Mouse (Mus musculus): ENCODE data around the gene Rsf1.

The Rsf1 gene

DNA sequence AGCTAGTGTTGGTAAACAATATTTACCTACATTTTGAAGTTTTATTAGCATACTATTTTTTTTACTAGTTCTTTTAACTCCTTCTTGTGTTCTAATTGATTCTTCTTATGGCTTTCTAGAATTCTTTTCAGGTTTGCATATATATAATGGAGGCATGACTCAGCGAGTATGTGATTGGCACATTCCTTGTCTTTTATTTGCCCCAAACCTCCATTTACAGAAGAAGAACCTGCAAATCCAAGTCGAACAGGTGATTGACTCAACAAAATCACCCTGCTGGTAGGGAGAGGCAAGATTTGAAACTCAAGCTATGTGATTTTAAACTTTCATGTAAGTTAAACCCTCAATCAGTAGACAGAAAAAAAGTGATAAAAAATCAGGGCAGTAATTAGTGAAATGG is 51.6 kb downstream of the Rsf1 start:
- peak; percentile 16 for DNase-seq (ENCODE audit: low read depth, low spot score)

DNA sequence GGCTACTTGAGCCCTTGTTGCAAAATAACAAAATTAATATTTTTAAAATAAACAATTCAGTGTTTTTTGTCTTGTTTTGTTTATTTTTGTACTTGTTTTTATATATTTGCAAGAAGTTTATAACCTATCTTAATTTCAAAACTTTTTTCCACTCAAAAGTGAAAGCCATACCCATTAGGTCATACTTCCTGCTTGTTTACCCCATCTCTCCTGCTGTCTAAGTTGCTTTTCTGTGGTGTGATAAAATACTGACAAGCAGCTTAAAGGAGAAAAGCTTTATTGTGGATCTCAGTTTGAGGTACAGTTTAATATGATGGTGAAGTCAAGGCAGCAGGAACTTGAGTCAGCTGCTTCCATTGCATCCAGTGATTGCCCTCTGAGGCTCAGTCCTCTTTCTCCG is 53.2 kb downstream of the Rsf1 start:
- DNase-seq (ENCODE audit: low read depth, low spot score) = no peak

DNA sequence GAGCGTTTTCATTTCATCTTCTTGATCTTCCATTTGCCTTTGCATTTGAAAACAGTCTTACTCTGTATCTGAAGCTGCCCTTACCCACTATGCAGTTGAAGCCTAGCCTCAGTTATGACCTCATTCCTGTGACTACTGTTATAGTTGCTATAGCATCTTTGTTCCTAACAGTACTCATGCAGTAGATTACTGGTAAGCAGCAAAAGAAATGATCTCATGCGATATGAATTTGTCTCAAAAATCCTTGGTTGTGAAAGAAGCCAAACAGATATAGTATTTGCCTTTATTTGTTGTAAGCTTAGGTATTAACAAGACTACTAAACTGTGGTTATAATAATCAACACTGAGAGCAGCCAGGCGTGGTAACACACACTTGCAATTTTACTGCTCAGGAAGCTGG is 65.4 kb downstream of the Rsf1 start:
- DNase-seq (ENCODE audit: low read depth, low spot score) = no peak

DNA sequence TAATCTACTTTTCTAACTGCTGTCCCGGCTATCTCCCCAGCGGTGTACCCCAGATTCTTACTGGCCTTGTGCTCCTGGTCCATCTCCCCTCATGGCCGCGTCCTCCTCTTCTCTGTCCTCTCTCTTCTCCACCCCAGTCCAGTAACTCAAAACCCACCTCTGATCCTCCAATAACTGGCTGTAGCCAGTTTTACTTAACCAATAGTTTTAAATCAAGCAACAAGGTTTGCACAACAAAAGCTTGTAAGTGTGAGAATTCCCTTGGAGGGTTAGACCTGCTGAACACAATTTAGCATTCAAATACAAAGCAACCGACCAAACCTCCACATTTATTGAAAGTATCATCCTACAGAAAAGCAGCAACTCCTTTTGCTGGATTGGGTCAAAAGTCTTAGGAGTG is 68.0 kb downstream of the Rsf1 start:
- DNase-seq (ENCODE audit: low read depth, low spot score) = peak; percentile 74

DNA sequence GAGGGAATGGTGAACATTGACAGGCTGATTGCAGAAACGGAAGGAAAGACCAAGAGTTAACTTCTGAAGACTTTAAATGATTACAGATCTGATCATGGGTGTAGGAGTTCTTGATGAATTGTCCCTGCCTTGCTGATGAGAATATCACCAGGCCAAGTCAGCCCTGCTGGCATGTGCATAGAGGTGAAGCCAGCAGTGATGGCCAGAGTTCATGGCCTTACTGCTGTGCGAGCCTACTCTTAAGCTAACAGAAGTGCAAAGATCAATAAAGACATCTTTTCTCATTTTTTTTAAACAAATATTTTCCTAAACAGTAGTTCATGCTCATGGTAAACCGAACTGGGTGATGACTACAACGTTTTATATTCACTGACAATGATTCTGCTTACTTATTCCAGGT is 71.0 kb downstream of the Rsf1 start:
- DNase-seq (ENCODE audit: low read depth, low spot score) = no peak

DNA sequence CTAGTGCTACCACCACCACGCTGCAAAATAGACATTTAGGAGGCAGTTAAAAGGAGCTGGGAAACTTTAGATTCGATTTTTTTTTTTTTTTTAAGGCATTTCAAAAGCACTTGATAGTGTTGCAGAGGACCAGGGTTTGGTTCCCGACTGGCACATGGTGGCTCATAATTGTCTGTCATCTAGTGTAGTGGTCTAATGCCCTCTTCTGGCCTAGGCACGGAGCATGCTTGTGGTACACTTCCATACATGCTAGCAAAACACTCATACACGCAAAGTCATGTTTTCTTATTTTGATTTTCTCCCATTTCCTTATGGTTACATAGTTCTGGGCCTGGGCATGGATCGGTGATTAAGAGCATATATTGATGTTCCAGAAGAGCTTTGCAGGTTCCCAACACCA is 76.5 kb downstream of the Rsf1 start:
- no peak for DNase-seq (ENCODE audit: low read depth, low spot score)

DNA sequence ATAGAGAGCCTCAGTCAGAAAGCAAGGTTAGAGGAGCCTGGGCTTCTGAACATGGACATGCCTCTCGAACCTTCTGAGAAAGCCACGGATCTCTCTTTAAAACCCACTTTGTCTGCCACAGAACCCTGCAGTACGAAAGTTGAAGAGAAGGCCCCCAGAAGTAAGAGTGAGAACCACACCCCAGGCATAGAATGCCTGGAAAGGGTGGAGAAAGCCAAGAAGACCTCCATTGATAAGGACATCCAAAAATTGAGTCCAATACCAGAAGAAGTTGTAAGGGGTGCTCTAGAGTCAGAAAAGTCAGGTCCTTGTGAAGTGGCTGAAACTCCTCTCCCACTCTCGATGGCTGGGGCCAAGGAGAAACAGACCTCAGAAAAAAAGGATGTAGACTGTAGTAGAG is 81.9 kb downstream of the Rsf1 start:
- DNase-seq (ENCODE audit: low read depth, low spot score) = no peak

DNA sequence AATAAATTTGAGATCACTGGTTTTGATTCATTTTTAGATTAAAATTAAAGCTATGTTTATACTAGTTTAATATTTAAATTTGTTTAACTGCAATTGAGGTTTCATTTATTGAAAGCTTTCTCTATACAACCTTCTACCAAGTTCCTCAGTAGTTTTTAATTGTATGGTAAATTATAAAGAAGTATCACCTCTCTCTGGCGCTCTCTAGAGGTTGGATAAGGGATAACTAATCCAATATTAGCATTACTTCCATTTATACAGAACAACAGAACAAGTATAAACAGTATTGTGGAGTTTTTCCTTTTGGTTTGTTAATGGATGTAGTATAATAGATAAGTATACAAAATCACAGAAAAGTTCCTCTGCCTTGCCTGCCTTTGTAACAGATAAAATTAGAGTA is 99.5 kb downstream of the Rsf1 start:
- DNase-seq (ENCODE audit: low read depth, low spot score) = peak; percentile 35

DNA sequence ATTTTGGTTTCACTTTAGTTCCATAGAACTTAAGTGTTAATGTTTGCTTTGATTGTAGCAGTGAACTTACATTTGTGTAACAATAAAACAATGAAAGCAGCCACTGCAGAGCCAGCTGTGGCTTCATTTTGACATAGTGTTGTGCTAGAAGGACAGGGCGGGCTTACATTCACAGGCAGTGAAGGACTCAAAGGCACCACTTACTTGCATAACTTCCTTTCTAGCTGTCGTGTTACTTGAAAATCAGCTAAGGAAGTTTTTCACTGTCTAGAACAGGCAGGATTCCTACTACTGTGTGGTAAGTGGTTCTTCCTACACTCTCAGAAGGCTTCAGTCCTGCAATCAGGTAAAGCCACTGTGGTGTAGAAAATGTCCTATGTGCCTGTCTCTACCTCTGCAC is 108.1 kb downstream of the Rsf1 start:
- DNase-seq (ENCODE audit: low read depth, low spot score) = no peak

DNA sequence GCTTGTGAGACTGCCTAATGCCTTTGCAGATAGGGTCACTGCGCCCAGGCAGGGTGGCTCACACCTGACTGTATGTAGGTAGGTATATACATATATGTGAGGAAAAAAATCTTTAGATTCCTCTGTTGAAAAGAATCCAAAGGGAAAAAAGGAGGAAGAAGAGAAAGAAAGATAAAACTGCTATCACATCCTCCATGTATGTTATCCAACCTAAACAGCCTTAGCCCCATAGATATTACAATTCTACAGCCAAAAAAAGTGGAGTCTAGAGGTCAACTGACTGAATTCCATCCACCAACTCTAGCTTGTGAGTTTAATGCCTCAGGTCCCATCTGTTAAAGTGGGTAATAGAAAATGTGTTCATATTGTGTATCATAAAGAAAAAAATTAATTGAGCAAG is 115.8 kb downstream of the Rsf1 start:
- no peak for DNase-seq (ENCODE audit: low read depth, low spot score)

DNA sequence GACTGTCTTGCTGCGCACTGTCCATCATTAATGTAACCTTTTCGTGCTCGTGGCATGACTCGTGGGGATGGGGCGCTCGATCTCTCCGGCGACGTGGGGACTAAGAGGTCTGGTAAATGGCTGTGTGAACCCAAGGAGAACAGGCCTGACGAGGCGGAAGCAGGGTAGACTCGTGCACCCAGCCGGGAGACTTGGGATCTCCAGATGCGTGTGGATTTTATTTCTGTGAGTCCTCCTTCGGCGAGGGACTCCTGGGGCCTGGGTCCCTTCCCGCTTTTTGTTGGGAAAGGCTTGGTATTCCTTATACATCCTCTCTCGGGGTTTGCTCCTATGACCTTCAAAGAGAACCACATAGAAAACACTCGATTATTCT is 116.4 kb downstream of the Rsf1 start:
- DNase-seq (ENCODE audit: low read depth, low spot score) = no peak

DNA sequence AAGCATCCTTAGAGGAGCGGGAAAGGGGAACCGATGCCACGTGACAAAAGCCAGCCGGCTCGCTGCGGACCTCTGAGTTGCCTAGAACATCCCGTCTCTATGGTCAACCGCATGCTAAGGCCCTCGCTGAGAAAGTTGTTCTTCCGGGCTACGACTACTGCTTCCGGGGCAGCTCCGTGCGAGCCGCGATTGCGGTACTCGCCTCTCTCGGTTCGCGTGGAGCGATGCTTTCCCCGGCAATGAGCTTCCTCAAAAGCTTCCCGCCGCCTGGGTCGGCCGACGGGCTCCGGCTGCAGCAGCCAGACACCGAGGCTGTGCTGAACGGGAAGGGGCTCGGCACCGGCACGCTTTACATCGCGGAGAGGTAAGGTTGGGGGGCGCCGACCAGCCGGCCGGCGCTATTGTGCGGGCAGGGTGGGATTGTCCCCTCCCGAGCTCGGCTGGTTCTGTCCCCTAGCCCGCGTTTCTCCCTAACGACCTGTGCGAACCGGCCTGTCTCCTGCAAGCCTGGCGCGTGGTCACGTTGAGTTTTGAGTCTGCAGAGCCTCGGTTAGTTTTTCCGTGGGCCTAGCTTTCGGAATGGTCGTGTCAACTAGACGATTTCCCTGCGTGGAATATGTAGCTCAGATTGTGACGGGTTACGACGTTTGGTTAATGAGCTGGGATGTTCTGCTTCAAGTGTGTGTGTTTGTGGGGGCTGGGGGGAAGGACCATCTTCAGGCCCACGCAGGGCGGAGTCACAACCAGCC is 117.0 kb downstream of the Rsf1 start, which contains the start of gene Clns1a:
Gene Clns1a, plus strand, starts transcription at position 129 of the 749 bp plus-strand sequence.
- DNase-seq (ENCODE audit: low read depth, low spot score) = peak; percentile 95

DNA sequence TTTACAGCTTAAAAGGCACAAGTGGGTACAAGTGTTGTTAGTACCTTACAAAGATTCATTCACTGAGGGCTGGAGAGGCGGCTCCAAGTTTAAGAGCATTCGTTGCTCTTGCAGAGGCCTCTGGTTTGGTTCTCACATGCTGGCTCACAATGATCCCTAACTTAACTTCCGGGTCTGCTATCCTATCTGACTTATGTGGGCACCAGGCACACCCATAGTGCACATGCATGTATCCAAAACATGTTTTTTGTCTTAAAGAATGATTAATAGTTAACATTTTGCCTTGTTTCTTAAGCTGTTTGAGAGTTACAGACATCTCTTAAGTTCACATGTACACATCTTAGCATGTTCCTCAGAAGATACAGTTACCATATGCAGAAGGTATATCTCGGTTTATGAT is 120.5 kb downstream of the Rsf1 start:
- no peak for DNase-seq (ENCODE audit: low read depth, low spot score)

DNA sequence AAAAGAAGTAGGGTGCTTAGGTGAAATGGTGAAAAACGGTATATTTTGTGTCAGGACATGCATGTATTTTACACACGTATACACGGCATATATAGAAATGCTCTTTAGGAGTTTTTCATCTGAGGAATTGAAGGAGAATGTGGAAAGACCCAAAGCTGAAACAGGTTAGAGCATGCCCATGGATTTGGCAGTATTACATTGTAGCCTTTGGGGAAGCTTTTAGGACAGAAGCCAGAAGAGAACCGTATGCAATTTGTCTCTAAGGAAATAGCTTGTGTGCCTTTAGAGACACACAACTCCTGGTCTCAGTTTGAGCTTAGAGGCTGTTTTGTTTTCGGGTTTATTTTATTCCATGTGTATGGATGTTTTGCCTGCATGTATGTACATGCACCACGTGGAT is 121.4 kb downstream of the Rsf1 start:
- DNase-seq (ENCODE audit: low read depth, low spot score) = no peak

DNA sequence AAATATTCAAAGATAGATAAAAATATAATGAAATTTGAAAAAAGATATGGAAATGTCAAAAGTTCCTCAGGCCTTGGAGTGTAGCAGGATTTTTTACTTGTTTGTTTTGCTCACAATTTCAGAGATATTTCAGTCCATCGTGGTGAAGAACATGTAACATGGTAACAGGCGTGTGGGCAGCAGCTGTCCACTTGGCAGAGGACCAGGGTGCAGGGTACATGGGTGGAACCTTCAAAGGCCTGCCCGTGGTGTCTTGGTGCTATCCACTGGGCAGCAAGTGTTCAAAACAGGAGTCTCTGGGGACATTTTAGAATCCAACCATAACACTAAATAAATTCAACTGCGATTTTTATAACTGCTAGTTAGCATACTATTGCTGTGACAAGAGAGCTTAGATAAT is 127.4 kb downstream of the Rsf1 start:
- DNase-seq (ENCODE audit: low read depth, low spot score) = no peak

DNA sequence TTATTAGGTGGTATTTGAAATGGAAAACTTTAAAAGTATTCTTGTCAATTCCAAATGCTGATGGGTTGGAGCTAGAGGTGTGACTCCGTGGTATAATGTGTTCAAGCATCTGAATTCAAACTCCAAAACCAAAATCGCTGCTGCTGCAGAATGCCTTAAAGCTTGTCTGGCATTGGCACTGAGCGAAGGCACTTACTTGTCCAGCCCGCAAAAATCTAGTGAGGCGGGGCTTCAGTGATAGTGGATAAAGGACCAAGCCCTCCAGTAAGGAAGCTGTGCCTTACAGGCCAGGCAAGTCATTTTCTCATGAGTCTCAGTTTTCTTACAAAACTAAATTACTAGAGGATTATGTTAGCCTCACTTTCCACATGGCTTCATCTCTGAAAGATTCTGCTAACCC is 128.1 kb downstream of the Rsf1 start:
- DNase-seq (ENCODE audit: low read depth, low spot score) = no peak

DNA sequence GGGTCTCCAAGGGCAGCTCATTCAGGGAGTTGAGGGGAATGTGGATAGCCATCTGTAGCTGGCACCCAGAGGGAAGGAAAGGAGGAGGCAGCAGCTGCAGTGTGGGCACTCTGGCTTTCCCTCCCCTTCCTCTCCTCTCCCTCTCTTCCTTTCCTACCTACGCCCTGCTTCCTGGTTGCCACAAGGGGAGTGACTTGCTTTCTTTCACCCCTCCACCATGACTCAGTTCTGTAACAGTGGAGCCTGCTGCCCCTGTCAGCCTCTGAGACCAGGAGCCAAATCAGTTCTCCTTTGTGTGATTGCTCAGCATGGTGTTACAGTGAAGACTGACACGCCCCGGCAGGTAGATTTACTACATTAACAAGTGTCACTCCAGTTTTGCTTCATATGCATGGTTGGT is 129.5 kb downstream of the Rsf1 start:
- peak; percentile 36 for DNase-seq (ENCODE audit: low read depth, low spot score)

DNA sequence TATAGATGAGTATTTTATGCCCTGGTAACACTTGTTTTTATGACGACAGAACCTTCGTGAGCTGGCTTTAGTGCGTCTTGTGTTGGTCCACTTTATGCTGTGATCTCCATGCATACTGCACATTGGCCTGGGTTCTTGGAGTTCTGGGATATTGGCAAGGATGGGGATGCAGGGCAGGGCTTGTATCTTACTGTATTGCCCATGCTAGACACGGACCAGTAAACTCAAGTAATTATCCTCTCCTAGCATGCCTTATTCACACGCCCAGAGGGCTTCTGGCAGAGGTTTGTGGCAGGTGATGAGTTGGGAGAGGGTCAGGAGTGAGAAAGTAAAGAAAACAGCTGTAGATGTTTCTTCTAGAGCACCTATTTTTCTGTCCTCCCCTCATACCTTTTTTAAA is 135.0 kb downstream of the Rsf1 start:
- no peak for DNase-seq (ENCODE audit: low read depth, low spot score)

DNA sequence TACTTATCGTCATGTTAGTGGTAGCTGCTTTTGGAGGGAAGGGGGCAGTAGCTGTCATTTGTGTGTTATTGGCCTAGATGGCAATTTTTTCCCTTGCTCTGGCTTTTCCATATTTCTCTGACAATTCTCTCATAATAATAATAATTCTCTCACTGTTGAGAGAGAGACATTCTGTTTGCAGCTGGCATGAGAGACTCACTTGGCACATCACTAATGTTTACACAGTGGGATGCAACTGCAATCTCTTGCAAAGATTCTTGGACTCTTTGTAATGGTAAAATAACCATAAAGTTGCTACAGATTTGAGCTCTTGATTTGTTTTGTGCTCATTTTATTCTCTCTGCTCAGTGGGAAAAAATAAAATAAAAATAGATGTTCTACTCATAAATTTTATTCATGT is 137.6 kb downstream of the Rsf1 start:
- no peak for DNase-seq (ENCODE audit: low read depth, low spot score)

DNA sequence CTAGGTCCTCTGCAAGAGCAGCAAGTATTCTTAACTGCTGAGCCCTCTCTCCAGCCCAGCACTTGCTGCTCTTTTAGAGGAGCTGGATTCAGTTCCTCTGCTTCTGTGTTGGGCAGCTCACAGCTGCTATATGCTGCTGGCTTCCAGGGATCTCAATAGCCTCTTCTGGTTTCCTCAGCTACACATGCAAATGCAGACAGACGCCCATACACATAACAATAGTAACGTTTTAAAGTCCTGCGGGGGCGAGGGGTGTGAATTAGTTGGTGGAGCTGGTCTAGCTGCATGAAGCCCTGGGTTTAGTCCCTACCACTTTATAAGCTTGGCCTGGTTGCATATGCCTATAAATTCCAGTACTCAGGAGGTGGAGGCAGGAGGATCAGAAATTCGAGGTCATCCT is 139.4 kb downstream of the Rsf1 start:
- peak; percentile 89 for DNase-seq (ENCODE audit: low read depth, low spot score)

DNA sequence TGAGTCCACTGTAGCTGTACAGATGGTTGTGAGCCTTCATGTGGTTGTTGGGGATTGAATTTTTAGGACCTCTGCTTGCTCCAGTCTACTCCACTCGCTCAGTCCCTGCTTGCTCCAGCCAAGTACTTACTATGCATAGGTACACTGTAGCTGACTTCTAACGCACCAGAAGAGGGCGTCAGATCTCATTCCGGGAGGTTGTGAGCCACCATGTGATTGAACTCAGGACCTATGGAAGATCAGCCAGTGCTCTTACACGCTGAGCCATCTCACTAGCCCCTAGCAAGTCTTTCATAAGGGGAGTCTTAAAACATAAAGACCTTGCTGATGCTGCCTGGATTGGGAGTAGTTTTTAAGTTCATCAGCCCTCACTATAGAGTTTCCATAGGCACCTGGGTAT is 140.4 kb downstream of the Rsf1 start:
- DNase-seq (ENCODE audit: low read depth, low spot score) = peak; percentile 64

DNA sequence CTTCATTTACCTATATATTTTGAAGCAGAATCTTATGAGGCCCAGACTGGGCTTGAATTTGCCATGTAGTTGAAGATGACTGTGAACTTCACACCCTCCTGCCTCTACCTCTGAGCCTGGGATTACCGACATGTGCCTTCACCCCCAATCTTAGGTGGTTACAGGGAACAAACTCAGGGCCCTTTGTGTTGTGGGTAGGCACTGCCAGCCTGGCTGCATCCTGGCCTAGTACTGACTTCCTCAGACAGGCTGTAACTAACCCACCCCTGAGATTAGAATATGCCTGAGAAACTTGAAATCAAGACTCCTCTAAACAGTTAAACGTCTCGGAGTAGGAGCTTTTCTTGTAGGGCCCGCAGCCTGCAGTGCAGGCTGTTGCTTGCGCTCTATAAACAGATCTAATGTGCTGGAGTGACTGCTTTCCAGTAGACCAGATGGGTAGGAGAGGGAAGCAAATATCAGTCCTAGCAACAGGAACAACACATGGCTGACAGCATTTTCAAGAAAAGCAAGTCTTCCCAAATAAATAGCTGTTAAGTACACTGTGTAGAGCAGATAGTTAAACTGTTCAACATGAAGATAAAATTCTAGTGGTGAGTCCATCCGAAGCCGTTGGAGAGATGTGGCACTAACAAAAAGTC is 142.7 kb downstream of the Rsf1 start:
- DNase-seq (ENCODE audit: low read depth, low spot score) = no peak

DNA sequence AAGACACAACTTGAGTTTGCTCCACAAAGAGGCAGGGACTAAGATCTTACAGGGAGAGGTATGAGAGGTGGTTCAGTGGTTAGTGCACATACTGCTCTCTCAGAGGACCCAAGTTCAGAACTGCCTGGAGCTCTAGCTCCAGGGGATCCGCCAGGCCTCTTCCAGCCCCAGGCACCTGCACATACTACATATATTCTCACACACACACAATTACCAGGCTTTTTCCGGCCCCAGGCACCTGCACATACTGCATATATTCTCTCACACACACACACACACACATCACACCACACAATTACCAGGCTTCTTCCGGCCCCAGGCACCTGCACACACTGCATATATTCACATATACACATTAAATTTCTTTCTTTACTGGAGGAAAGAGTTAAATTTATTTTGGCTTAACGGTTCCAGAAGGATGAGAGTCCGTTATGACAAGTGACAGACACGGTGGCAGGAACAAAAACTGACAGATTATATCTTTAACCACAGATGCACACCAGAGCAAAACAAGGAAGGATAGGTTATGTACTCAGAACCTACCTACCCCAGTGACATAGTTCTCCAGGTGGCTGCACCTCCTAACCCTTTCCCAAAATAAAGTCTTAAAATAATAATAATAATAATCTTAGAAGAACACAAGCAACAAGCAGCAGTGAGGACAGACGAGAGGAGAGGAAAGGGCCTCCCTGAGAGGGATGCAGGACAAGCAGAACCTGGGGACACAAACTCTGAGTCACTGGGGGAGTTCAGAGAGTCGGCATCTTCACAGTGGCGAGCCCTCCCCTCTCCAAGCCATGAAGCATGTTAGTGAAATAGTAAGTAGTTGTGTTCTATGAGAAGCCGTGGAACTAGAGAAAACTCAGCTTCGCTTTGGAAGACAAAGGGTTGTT is 144.2 kb downstream of the Rsf1 start:
- no peak for DNase-seq (ENCODE audit: low read depth, low spot score)
